Mouse (Mus musculus): ENCODE measurements at regions not wholly inside any gene's neighbourhood (a gene's known extent, or its start where the extent isn't known, plus 50 kb on each side); places are given as distances from the start of the nearest gene placed in this dataset.

- ATAC-seq (replicated peaks; ENCODE audit: low FRiP score, low read depth) (no peak), DNase-seq (ENCODE audit: low spot score) (no peak)
- no peak for TF ChIP-seq CTCF (IDR thresholded peaks at IDR 0.05; ENCODE audit: low read depth)
- no peaks in the 10 kb centered on the region for H3K36me3 ChIP-seq (ENCODE audit: insufficient read depth, low read length)
- 74% methylated on average over 2 of the region's 2 CpGs for WGBS
- H3K27ac ChIP-seq = no peak overlapping the region
- H3K9me3 ChIP-seq (replicated peaks; ENCODE audit: low read length) = no peaks in the 10 kb centered on the region
- no peaks in the 10 kb centered on the region for H3K4me1 ChIP-seq (replicated peaks; ENCODE audit: insufficient read depth, low read length)
- H3K4me3 ChIP-seq (replicated peaks; ENCODE audit: low read depth, low read length) = no peak overlapping the region
- no peaks in the 10 kb centered on the region for H3K27me3 ChIP-seq (ENCODE audit: insufficient read depth, low read length)
- no peak overlapping the region for H3K4me2 ChIP-seq (ENCODE audit: low read length)
- H3K9ac ChIP-seq (ENCODE audit: low read depth, low read length) = no peak overlapping the region
Observed at GRCm38 (mm10) chr10:65107413-65107812, 1017.3 kb upstream of the Lrrtm3 start.

- H3K4me1 ChIP-seq (replicated peaks; ENCODE audit: insufficient read depth, low read length) = no peaks in the 10 kb centered on the region
- DNase-seq (ENCODE audit: low spot score) (no peak), ATAC-seq (replicated peaks; ENCODE audit: low FRiP score, low read depth) (no peak)
- H3K27ac ChIP-seq = no peak overlapping the region
- 57% methylated on average over 2 of the region's 2 CpGs for WGBS
- H3K4me2 ChIP-seq (ENCODE audit: low read length) = no peak overlapping the region
- no peaks in the 10 kb centered on the region for H3K27me3 ChIP-seq (ENCODE audit: insufficient read depth, low read length)
- no peak overlapping the region for H3K4me3 ChIP-seq (replicated peaks; ENCODE audit: low read depth, low read length)
- no peaks in the 10 kb centered on the region for H3K36me3 ChIP-seq (ENCODE audit: insufficient read depth, low read length)
- H3K9ac ChIP-seq (ENCODE audit: low read depth, low read length) = no peak overlapping the region
- no peak for TF ChIP-seq CTCF (IDR thresholded peaks at IDR 0.05; ENCODE audit: low read depth)
- no peaks in the 10 kb centered on the region for H3K9me3 ChIP-seq (replicated peaks; ENCODE audit: low read length)
Observed at GRCm38 (mm10) chr10:65084446-65084845, 994.4 kb upstream of the Lrrtm3 start.

- DNase-seq (ENCODE audit: low spot score) (no peak), ATAC-seq (replicated peaks; ENCODE audit: low FRiP score, low read depth) (no peak)
- Histone ChIP-seq H3K9ac (ENCODE audit: low read depth, low read length) (no peak overlapping the region), H3K4me2 (ENCODE audit: low read length) (no peak overlapping the region), H3K4me3 (replicated peaks; ENCODE audit: low read depth, low read length) (no peak overlapping the region), H3K27me3 (ENCODE audit: insufficient read depth, low read length) (no peaks in the 10 kb centered on the region), H3K27ac (no peak overlapping the region), H3K9me3 (replicated peaks; ENCODE audit: low read length) (no peaks in the 10 kb centered on the region), H3K4me1 (replicated peaks; ENCODE audit: insufficient read depth, low read length) (no peaks in the 10 kb centered on the region), H3K36me3 (ENCODE audit: insufficient read depth, low read length) (no peaks in the 10 kb centered on the region)
- no peak for TF ChIP-seq CTCF (IDR thresholded peaks at IDR 0.05; ENCODE audit: low read depth)
- 90% methylated on average over 1 of the region's 1 CpGs for WGBS
Observed at GRCm38 (mm10) chr10:65081638-65082037, 991.6 kb upstream of the Lrrtm3 start.

GRCm38 (mm10) chr10:65058086-65058485 lies 968.0 kb upstream of the Lrrtm3 start:
- Histone ChIP-seq H3K9me3 (replicated peaks; ENCODE audit: low read length) (no peaks in the 10 kb centered on the region), H3K4me1 (replicated peaks; ENCODE audit: insufficient read depth, low read length) (no peaks in the 10 kb centered on the region), H3K36me3 (ENCODE audit: insufficient read depth, low read length) (no peaks in the 10 kb centered on the region), H3K4me3 (replicated peaks; ENCODE audit: low read depth, low read length) (no peak overlapping the region), H3K9ac (ENCODE audit: low read depth, low read length) (no peak overlapping the region), H3K27me3 (ENCODE audit: insufficient read depth, low read length) (no peaks in the 10 kb centered on the region), H3K27ac (no peak overlapping the region), H3K4me2 (ENCODE audit: low read length) (no peak overlapping the region)
- TF ChIP-seq CTCF (IDR thresholded peaks at IDR 0.05; ENCODE audit: low read depth) = no peak
- DNase-seq (ENCODE audit: low spot score) (no peak), ATAC-seq (replicated peaks; ENCODE audit: low FRiP score, low read depth) (no peak)

All from kidney, postnatal 0 days (tissue).